Mouse (Mus musculus) intestine, embryonic 15.5 days (tissue): ENCODE results near the gene Rimbp3. TPM values are rescaled to one million over a fixed set of nuclear protein-coding genes. Genes with fewer than 3 reads are reported as not detected.

Source experiments
- ATAC-seq: fragments of 200-750 bp; cut with Nextera tagmentation; 2 replicates; pipeline ENCODE4 v1.8.0; 2017; ENCODE audit warnings: moderate TSS enrichment, moderate library complexity
- H3K27ac ChIP-seq: fragments of 300-500 bp; sonication (generic); 2 replicates; pipeline ENCODE4 v1.5.1; 2015; ENCODE audit warnings: mild to moderate bottlenecking, inconsistent platforms
- H3K27me3 ChIP-seq: fragments of 300-500 bp; sonication (generic); replicated peaks from 2 replicates; pipeline ENCODE4 v1.6.1; 2015; ENCODE audit warnings: inconsistent platforms
- H3K36me3 ChIP-seq: fragments of 300-500 bp; sonication (generic); 2 replicates; pipeline ENCODE4 v1.6.1; 2015; ENCODE audit warnings: inconsistent platforms
- H3K4me1 ChIP-seq: fragments of 300-500 bp; sonication (generic); replicated peaks from 2 replicates; pipeline ENCODE4 v1.6.1; 2015; ENCODE audit warnings: inconsistent platforms
- H3K4me2 ChIP-seq: fragments of 300-500 bp; sonication (generic); replicated peaks from 2 replicates; pipeline ENCODE4 v1.6.1; 2015; ENCODE audit warnings: mild to moderate bottlenecking, inconsistent platforms
- H3K4me3 ChIP-seq: fragments of 300-500 bp; sonication (generic); replicated peaks from 2 replicates; pipeline ENCODE4 v1.5.1; 2015; ENCODE audit warnings: inconsistent platforms
- H3K9ac ChIP-seq: fragments of 300-500 bp; sonication (generic); 2 replicates; pipeline ENCODE4 v1.6.1; 2015; ENCODE audit warnings: inconsistent platforms
- H3K9me3 ChIP-seq: fragments of 300-500 bp; sonication (generic); 2 replicates; pipeline ENCODE4 v1.6.1; 2016; ENCODE audit warnings: inconsistent platforms
- WGBS: fragments of 180-500 bp; shearing (Covaris S2); methylation state at CpG from one replicate; pipeline ENCODE4 v1.1.7; 2015; 5-methylcytosine and 5-hydroxymethylcytosine counted together
- polyA plus RNA-seq: library from polyadenylated mRNA; unstranded; fragments of >200 nt; fragmentation: Nextera tagmentation; extraction: Ambion mirVana; gene quantifications from 2 replicates; pipeline ENCODE4 v1.2.1, GENCODE M21; 2015

The Rimbp3 gene
- polyA plus RNA-seq, 1 experiment from 2014 or later: 0.67 TPM

DNA sequence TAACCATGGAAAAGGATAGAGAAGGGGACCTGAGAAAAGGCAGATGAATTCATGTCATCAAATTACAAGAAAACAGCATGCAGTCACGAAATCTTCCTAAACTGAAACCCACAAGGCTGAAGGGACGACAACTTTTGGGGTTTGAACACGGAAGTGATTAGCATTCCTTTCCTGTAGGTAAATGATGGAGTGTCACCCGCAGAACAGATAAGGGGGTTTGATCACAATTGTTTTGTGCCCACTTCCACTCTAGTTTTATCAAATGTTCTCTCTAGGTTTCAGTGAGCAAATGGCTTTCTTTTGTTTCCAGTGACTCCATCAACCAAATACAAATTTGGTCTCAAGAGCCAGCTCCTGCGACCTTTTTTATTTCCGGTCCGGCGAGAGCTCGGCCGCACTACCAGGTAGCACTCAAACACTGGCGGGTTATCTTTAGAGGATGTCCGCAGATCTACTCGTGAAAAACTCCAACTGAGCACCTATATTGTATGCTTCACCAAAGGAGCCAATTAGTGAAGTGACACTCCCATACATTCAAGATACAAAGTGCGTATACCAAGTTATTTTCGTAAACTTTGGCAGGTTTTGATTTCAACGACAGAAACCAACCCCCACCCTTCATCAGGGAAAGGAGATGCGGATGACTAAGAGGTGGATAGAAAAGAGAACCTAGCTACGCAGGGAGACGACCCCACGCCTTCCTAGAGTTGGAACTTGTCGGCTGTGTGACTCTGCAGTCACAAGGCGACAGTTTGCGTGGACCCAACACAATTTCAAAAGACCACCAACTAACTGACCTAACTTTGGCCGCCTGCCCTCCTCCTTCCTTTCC, 8.1 kb upstream of the Rimbp3 start:
- peak overlapping the region; percentile 99 for H3K9ac ChIP-seq
- H3K27me3 ChIP-seq: no peaks in the 10 kb centered on the region
- H3K9me3 ChIP-seq: no peaks in the 10 kb centered on the region
- peak; percentile 1; the same call in 1 of the 2 replicates for ATAC-seq
- peak overlapping the region; percentile 69 for H3K4me2 ChIP-seq
- 3% methylated on average over 24 of the region's 24 CpGs for WGBS
- peaks cover 12% of the 10 kb centered on the region for H3K4me1 ChIP-seq
- peak overlapping the region; percentile 76; the same call in 1 of the 2 replicates for H3K27ac ChIP-seq
- peak overlapping the region; percentile 68 for H3K4me3 ChIP-seq
- no peaks in the 10 kb centered on the region for H3K36me3 ChIP-seq

DNA sequence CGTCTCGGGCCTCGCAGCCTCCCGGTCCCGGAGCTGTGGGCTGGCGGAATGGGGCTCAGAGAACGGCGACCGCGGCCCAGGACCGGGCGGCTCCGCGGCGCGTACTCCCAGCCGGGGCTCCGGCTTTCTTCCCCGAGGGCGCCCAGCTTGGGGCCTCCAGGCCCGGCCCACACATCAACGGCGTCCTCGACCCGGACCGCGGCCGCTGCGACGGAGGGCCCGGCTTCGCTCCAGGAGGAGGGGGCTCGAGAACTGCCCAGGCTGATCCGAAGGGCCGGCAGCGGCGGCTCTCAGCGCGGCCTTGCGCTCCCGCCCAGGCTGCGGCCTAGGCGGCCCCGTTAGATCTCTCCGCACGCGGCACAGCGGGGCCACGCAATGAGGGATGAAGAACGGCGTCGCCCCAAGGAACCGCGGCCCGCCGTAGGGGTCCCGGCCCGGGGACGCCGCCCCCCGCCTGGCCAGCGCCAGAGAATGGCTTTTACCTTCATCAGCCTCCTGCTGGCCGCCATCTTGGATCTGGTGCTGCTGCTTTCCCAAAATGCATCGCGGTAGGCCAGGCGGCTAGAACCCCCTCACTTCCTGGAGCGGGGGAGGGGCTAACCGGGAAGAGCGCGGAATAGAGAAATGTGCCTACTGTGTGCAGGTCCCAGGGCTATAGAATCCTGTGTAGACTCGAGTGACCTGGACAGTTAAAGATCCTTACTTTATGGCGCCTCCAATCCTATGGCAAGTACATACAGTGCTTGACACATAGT, 7.3 kb upstream of the Rimbp3 start:
- H3K4me1 ChIP-seq: peaks cover 12% of the 10 kb centered on the region
- H3K9me3 ChIP-seq: no peaks in the 10 kb centered on the region
- peak; percentile 90 for ATAC-seq
- H3K27me3 ChIP-seq: no peaks in the 10 kb centered on the region
- peak overlapping the region; percentile 68 for H3K4me3 ChIP-seq
- peak overlapping the region; percentile 76 for H3K27ac ChIP-seq
- H3K36me3 ChIP-seq: no peaks in the 10 kb centered on the region
- under 1% methylated on average over 65 of the region's 72 CpGs for WGBS
- peak overlapping the region; percentile 69 for H3K4me2 ChIP-seq
- H3K9ac ChIP-seq: peak overlapping the region; percentile 99

DNA sequence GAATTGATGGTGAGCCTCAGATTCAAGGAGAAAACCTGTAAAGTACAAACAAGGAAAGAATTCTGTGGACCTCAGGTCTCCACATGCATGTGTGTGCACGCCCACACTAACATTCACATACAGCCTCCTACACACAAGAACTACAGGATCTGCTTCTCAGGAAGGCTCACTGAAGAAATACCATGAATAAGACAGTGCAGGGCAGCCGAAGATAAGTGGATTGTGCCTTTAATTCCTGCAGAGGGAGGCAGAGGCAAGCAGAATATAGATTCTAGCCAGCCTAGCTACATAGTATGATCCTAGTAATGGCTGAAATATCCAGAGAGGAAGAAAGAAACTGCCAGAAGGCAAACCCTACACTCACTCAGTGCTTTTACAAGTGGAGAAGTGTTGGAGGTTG, 6.4 kb upstream of the Rimbp3 start:
- no peak overlapping the region for H3K9ac ChIP-seq
- H3K27ac ChIP-seq: no peak overlapping the region; the same call in 1 of the 2 replicates
- no peaks in the 10 kb centered on the region for H3K27me3 ChIP-seq
- H3K4me3 ChIP-seq: no peak overlapping the region
- WGBS: 44% methylated on average over 2 of the region's 2 CpGs
- peak; percentile 43; the same call in 1 of the 2 replicates for ATAC-seq
- H3K9me3 ChIP-seq: no peaks in the 10 kb centered on the region
- H3K36me3 ChIP-seq: no peaks in the 10 kb centered on the region
- peaks cover 12% of the 10 kb centered on the region for H3K4me1 ChIP-seq
- no peak overlapping the region for H3K4me2 ChIP-seq

DNA sequence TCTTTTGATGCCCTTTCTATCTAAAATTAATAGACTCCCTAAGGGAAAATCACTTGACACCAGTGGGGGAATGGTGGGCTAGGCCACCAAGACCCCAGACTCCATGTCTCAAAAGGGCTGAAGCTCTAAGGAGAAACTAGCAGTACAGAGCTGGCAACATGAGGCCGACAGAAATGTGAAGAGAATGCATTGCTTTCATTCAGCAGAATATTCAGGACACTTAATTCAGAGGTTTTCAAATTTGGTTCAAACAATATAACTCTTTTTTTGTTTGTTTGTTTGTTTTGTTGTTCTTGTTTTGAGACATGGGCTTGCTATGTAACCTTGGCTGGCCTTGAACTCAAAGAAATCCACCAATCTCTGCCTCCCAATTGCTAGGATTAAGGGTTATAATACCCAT, 5.9 kb upstream of the Rimbp3 start, which contains the start of gene Ube2l3:
Gene Ube2l3 (minus strand): TSS at position 101 of the 400 bp plus-strand sequence.
- H3K4me2 ChIP-seq: peak within 1 kb of the TSS; percentile 69
- H3K4me1 ChIP-seq: peaks cover 12% of the 10 kb centered on the region
- WGBS: 80% methylated on average over 1 of the region's 1 CpGs
- no peaks in the 10 kb centered on the region for H3K27me3 ChIP-seq
- no peaks in the 10 kb centered on the region for H3K36me3 ChIP-seq
- no peak within 1 kb of the TSS; the same call in 1 of the 2 replicates for H3K27ac ChIP-seq
- H3K9me3 ChIP-seq: no peaks in the 10 kb centered on the region
- no peak for ATAC-seq
- peak within 1 kb of the TSS; percentile 68 for H3K4me3 ChIP-seq
- H3K9ac ChIP-seq: no peak within 1 kb of the TSS

DNA sequence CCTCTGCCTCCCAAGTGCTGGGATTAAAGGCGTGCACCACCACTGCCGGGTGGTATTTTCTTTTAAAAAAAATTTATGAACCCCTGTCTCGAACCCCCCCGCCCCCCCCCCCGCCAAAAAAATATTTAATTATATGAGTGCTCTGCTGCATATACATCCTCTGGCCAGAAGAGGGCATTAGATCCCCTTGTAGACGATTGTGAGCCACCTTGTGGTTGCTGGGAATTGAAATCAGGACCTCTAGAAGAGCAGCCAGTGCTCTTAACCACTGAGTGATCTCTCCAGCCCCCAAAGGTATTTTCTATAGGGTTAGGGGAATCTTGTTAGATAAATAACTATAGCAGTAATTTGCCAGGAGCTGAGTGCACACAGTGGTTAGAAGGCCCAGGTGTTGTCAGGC, 3.4 kb upstream of the Rimbp3 start:
- no peak overlapping the region for H3K4me2 ChIP-seq
- WGBS: 8% methylated on average over 6 of the region's 6 CpGs
- no peaks in the 10 kb centered on the region for H3K9me3 ChIP-seq
- H3K4me1 ChIP-seq: peaks cover 12% of the 10 kb centered on the region
- ATAC-seq: no peak
- H3K4me3 ChIP-seq: no peak overlapping the region
- no peak overlapping the region for H3K27ac ChIP-seq
- H3K27me3 ChIP-seq: no peaks in the 10 kb centered on the region
- no peak overlapping the region for H3K9ac ChIP-seq
- no peaks in the 10 kb centered on the region for H3K36me3 ChIP-seq

DNA sequence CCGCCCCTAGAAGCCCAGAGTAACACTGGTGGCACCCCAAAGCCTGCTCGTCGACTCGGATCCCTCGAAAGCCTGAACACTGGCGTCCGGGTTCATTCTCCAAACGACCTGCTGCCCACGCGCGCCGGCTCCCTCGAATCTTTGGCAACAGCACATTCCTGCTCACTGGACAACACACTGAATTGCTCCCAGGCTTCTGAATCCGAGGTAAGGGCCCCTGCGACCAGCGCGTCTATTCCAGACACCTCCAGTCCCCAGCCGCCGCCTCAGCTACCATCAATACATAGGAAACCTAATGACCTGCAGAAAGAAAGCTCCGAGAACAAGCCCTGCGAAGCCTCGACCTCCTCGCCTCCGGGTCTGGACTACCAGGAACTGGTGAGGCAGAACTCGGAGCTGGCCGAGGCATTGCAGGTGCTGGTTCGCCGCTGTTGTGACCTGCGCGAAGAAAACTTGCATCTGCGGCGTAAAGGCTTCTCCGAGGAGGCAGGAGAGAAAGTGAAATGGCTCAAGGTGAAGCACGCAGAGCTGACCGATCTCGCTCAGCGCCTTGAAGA, 1.1 kb downstream of the Rimbp3 start:
- WGBS: 3% methylated on average over 37 of the region's 37 CpGs
- peak; percentile 17 for ATAC-seq
- H3K27ac ChIP-seq: no peak overlapping the region
- H3K9me3 ChIP-seq: no peaks in the 10 kb centered on the region
- H3K9ac ChIP-seq: peak overlapping the region; percentile 31
- no peaks in the 10 kb centered on the region for H3K36me3 ChIP-seq
- H3K4me1 ChIP-seq: peaks cover 16% of the 10 kb centered on the region
- peak overlapping the region; percentile 57 for H3K4me3 ChIP-seq
- 0 out of 2 replicates have a peak, but pooled peaks cover 3% of the 10 kb centered on the region for H3K27me3 ChIP-seq
- peak overlapping the region; percentile 97 for H3K4me2 ChIP-seq

DNA sequence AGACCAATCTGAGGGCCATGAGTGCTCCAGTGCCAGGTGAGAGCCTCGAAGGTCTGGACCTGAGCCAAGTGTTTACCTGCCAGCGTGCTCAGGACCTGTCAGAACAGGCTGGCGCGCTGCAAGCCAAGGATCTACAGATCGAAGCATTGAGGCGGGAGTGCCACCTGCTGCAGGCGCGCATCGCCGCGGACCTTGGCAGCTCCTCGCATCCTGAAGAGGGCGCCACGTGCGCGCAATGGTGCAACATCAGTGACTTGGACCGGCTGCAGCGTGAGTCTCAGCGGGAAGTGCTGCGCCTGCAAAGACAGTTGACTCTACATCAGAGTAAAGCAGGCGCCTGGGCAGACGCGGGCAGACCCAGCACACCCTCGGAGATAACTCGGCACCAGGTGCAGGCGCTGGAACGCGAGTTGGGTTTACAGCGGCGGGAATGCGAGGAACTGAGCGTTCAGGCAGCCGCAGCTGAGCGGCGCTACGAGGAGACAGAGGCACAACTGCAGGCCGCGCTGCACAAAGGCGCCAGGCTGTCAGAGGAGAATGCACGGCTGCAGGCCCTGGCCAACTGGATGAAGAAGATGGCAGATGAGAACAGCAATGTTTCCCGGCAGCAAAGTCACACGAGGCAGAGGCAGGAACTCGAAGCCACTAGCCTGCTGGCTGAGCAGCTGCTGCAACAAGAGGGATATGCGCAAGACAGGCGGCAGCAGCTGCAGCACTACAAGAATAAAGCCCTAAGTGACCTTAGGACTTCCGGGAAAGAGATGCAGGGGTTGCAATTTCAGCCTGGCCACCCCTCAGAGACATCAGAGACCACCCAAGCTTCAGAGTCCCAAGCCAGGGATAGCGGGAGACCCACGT, 1.8 kb downstream of the Rimbp3 start:
- peak overlapping the region; percentile 39 for H3K9ac ChIP-seq
- ATAC-seq: peak; percentile 90
- no peaks in the 10 kb centered on the region for H3K36me3 ChIP-seq
- H3K9me3 ChIP-seq: no peaks in the 10 kb centered on the region
- peak overlapping the region; percentile 57 for H3K4me3 ChIP-seq
- peak overlapping the region; percentile 97 for H3K4me2 ChIP-seq
- peaks cover 16% of the 10 kb centered on the region for H3K4me1 ChIP-seq
- H3K27ac ChIP-seq: no peak overlapping the region
- 0 out of 2 replicates have a peak, but pooled peaks cover 3% of the 10 kb centered on the region for H3K27me3 ChIP-seq
- 9% methylated on average over 48 of the region's 48 CpGs for WGBS

DNA sequence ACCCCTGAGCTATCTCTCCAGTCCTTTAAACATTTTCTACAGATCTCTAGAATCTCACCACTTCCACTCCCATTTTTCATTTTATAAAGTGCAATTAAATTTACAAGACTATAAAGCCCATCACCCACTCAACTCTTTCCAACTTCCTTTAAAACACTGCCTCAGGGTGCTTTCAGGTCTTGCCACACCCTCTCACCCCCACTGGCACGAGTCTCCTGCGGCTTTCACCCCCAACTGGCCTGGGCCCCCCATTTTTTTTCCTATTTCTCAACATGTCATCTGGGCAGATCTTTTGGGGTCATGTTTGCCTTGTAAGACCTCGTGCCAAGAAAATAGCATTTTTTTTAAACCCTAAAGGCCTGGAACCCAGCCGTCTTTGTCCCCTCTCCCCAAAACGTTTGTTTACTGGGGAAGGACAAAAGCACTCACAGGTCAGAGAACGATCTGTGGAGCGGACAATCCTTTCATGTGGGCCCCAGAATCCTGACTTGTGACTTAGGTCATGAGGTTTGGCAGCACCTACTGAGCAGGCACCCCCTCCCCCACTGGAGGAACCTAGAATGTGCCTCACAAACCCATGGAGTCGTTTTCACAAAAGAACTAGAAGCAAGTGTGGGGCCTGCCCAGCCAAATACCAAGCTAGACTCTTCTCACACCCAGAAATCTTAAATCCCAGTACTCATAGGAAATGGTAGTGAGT, 8.7 kb downstream of the Rimbp3 start:
- Histone ChIP-seq H3K4me3 (no peak overlapping the region), H3K27ac (no peak overlapping the region), H3K4me1 (0 out of 2 replicates have a peak, but pooled peaks cover 5% of the 10 kb centered on the region), H3K9ac (no peak overlapping the region), H3K4me2 (no peak overlapping the region), H3K9me3 (no peaks in the 10 kb centered on the region), H3K36me3 (no peaks in the 10 kb centered on the region), H3K27me3 (no peaks in the 10 kb centered on the region)
- no peak for ATAC-seq
- 44% methylated on average over 8 of the region's 8 CpGs for WGBS

DNA sequence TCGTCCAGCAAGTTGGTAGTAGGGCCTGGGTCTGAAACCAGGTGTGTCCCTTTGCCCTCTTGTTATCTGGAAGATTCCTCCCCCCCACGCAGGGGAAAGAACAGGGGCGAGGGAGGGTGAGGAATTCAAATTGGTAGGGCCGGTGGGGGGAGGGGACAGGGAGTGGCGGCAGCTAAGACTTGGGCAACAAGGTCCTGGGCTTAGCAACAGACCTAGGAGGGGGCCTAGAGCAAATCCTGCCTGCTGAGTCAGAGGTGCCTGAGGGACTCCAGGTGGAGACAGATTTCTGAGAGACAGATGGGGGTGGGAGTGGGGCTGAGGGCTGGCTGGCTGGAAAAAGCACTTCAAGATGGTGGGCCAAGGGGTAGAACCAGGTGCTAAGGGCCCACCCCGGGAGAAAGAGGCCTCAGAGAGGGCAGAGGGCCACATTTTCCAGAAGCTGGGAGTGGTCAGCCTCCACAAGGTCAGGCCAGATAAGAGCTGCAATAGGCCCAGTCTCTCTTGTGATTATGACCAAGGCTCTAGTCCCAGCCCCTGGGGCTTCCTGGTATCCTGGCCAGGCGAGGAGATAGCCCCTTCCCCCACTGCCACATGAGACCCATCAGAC, 11.8 kb downstream of the Rimbp3 start:
- Histone ChIP-seq H3K9me3 (no peaks in the 10 kb centered on the region), H3K27ac (peak overlapping the region; percentile 74), H3K4me2 (no peak overlapping the region), H3K4me1 (0 out of 2 replicates have a peak, but pooled peaks cover 5% of the 10 kb centered on the region), H3K27me3 (no peaks in the 10 kb centered on the region), H3K4me3 (no peak overlapping the region), H3K36me3 (no peaks in the 10 kb centered on the region), H3K9ac (no peak overlapping the region; the same call in 1 of the 2 replicates)
- ATAC-seq: peak; percentile 71
- 26% methylated on average over 7 of the region's 7 CpGs for WGBS

DNA sequence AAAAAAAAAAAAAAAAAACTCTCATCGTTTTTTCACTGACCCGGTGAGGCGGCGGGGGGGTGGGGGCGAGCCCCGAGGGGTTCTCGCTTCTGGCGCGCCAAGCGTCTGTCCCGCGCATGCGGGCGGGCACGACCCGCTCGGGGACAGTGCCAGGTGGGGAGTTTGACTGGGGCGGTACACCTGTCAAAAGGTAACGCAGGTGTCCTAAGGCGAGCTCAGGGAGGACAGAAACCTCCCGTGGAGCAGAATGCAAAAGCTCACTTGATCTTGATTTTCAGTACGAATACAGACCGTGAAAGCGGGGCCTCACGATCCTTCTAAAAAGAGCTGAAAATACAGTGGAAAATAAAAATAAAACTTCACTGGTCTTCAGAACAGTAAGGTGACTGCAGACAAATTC, 13.8 kb downstream of the Rimbp3 start:
- peak; percentile 100 for ATAC-seq

More for the DNA sequence above, 13.8 kb downstream of the Rimbp3 start:
- Histone ChIP-seq H3K9ac (no peak overlapping the region), H3K9me3 (no peaks in the 10 kb centered on the region), H3K4me1 (0 out of 2 replicates have a peak, but pooled peaks cover 8% of the 10 kb centered on the region), H3K36me3 (no peaks in the 10 kb centered on the region), H3K4me3 (no peak overlapping the region), H3K27ac (no peak overlapping the region), H3K27me3 (no peaks in the 10 kb centered on the region), H3K4me2 (no peak overlapping the region)
- 29% methylated on average over 25 of the region's 25 CpGs for WGBS
